Mouse (Mus musculus): ENCODE results near the gene Gngt1. TPM values are rescaled to one million over a fixed set of nuclear protein-coding genes. Genes with fewer than 3 reads are reported as not detected.

Gene Gngt1
- polyA plus RNA-seq, 2 experiments = not detected

DNA sequence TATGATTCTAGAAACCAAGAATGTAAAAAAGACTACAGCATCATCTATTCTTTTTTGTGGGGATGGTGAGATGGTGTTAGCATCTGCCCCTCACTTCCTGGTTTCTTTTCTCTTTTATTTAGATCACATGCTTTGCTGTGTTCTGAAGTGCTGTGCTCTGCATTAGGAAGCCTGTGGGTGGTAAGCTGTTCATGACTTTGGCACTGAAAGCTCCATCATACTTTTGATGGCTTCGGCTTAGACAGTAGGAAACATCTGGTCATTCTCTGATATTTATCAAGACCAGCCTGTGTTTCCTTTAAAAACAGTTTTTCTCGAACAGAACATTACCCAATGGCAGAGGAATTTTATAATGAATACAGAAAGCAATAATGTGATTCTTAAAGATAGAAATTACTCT is 32.8 kb downstream of the Gngt1 start:
- 45% methylated on average over 2 of the region's 2 CpGs for WGBS
- Histone ChIP-seq H3K27ac (replicated peaks; ENCODE audit: low read depth, low read length) (no peak overlapping the region), H3K4me2 (replicated peaks; ENCODE audit: low read depth, low read length, severe bottlenecking) (no peak overlapping the region)

DNA sequence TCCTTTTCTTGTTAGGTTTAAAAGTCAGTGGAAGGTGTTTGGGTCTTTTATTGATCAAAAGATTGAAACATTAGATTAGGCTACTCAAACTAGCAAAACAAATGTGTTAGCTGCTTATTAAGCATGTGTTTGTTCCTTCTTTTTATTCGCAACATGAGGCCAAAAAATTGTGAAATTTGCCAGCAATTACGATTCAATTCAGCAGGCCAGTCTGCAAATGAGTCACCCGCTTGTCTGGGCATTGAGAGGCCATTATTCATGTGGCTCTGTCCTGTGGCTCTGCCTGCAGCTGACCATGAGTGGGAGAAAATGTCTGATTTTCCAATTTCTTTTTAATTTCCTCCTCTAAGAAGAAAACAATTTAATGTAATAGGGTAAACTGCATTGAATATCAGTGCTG is 37.4 kb downstream of the Gngt1 start:
- Histone ChIP-seq H3K36me3 (ENCODE audit: control insufficient read depth, insufficient read depth, low read length) (no peaks in the 10 kb centered on the region), H3K4me2 (replicated peaks; ENCODE audit: low read depth, low read length, severe bottlenecking) (no peak overlapping the region), H3K27me3 (ENCODE audit: control insufficient read depth, insufficient read depth, low read length) (no peaks in the 10 kb centered on the region), H3K9ac (ENCODE audit: low read depth, low read length, severe bottlenecking) (no peak overlapping the region), H3K4me3 (replicated peaks; ENCODE audit: low read length) (no peak overlapping the region), H3K9me3 (ENCODE audit: control insufficient read depth, low read length) (no peaks in the 10 kb centered on the region), H3K27ac (replicated peaks; ENCODE audit: low read depth, low read length) (no peak overlapping the region), H3K4me1 (ENCODE audit: control insufficient read depth, insufficient read depth, low read length) (no peaks in the 10 kb centered on the region)
- WGBS = 74% methylated on average over 3 of the region's 3 CpGs
- ATAC-seq (ENCODE audit: low FRiP score, low read depth) = no peak
- TF ChIP-seq POLR2A (IDR thresholded peaks at IDR 0.05; ENCODE audit: borderline replicate concordance, extremely low read depth, insufficient read depth, insufficient read length) = no peak
- no peak for DNase-seq (ENCODE audit: low spot score)

More for the DNA sequence above, 32.8 kb downstream of the Gngt1 start:
- no peak for TF ChIP-seq POLR2A (IDR thresholded peaks at IDR 0.05; ENCODE audit: borderline replicate concordance, extremely low read depth, insufficient read depth, insufficient read length)
- DNase-seq (ENCODE audit: low spot score) (no peak), ATAC-seq (ENCODE audit: low FRiP score, low read depth) (no peak)
- Histone ChIP-seq H3K4me1 (ENCODE audit: control insufficient read depth, insufficient read depth, low read length) (no peaks in the 10 kb centered on the region), H3K9ac (ENCODE audit: low read depth, low read length, severe bottlenecking) (no peak overlapping the region), H3K9me3 (ENCODE audit: control insufficient read depth, low read length) (no peaks in the 10 kb centered on the region), H3K36me3 (ENCODE audit: control insufficient read depth, insufficient read depth, low read length) (no peaks in the 10 kb centered on the region), H3K27me3 (ENCODE audit: control insufficient read depth, insufficient read depth, low read length) (no peaks in the 10 kb centered on the region), H3K4me3 (replicated peaks; ENCODE audit: low read length) (no peak overlapping the region)

DNA sequence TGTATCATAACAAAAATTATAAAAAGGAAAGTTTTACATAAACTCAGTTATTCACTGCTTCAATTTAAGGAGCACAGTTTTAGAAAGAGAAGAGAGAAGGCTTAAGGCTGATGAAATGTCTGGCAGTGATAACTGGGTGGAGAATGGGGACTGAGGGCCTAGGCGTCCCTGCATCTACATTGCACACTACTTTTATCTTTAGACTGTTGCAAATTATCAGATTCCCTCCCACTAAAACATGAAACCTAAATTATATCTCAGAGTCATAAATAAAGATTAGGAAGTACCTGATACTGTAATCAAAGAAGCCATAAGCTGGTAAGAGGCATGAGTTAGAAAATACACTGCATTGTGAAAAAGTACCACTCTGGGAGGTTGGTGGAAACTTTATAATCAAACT is 48.2 kb downstream of the Gngt1 start:
- no peak overlapping the region for H3K4me2 ChIP-seq (replicated peaks; ENCODE audit: low read depth, low read length, severe bottlenecking)
- no peaks in the 10 kb centered on the region for H3K9me3 ChIP-seq (ENCODE audit: control insufficient read depth, low read length)
- no peak overlapping the region for H3K27ac ChIP-seq (replicated peaks; ENCODE audit: low read depth, low read length)
- no peak for DNase-seq (ENCODE audit: low spot score)
- no peaks in the 10 kb centered on the region for H3K4me1 ChIP-seq (ENCODE audit: control insufficient read depth, insufficient read depth, low read length)
- H3K9ac ChIP-seq (ENCODE audit: low read depth, low read length, severe bottlenecking) = no peak overlapping the region
- H3K27me3 ChIP-seq (ENCODE audit: control insufficient read depth, insufficient read depth, low read length) = no peaks in the 10 kb centered on the region
- TF ChIP-seq POLR2A (IDR thresholded peaks at IDR 0.05; ENCODE audit: borderline replicate concordance, extremely low read depth, insufficient read depth, insufficient read length) = no peak
- no peak for ATAC-seq (ENCODE audit: low FRiP score, low read depth)
- 81% methylated on average over 1 of the region's 1 CpGs for WGBS
- H3K4me3 ChIP-seq (replicated peaks; ENCODE audit: low read length) = no peak overlapping the region
- no peaks in the 10 kb centered on the region for H3K36me3 ChIP-seq (ENCODE audit: control insufficient read depth, insufficient read depth, low read length)

Other genes starting within 250 kb of the Gngt1 start
- gene Calcr, start 229.1 kb upstream of the Gngt1 start, polyA plus RNA-seq (2012; rRNA removed) = 0.28 and 0.29 TPM in 2 replicates
- gene Calcr, start 229.1 kb upstream of the Gngt1 start, polyA plus RNA-seq (2014; fragmentation: Nextera tagmentation; extraction: Ambion mirVana) = 0.07 and 0.11 TPM in 2 replicates
- 1.7 and 1.9 TPM in 2 replicates for gene Tfpi2, start 4.9 kb upstream of the Gngt1 start, polyA plus RNA-seq (2012; rRNA removed)
- gene Tfpi2, start 4.9 kb upstream of the Gngt1 start, polyA plus RNA-seq (2014; fragmentation: Nextera tagmentation; extraction: Ambion mirVana) = 2.3 and 2.6 TPM in 2 replicates
- 21.8 and 32.3 TPM in 2 replicates for gene Gng11, start 10.1 kb downstream of the Gngt1 start, polyA plus RNA-seq (2012; rRNA removed)
- 79.3 and 83.4 TPM in 2 replicates for gene Gng11, start 10.1 kb downstream of the Gngt1 start, polyA plus RNA-seq (2014; fragmentation: Nextera tagmentation; extraction: Ambion mirVana)
- gene Bet1, start 93.2 kb downstream of the Gngt1 start, polyA plus RNA-seq (2012; rRNA removed) = 60.9 and 66.6 TPM in 2 replicates
- 74.9 and 83.9 TPM in 2 replicates for gene Bet1, start 93.2 kb downstream of the Gngt1 start, polyA plus RNA-seq (2014; fragmentation: Nextera tagmentation; extraction: Ambion mirVana)

Data from limb, embryonic 14.5 days (tissue).